8 mouse cellular contexts compared by ENCODE assay signal in the genomic region with DNA sequence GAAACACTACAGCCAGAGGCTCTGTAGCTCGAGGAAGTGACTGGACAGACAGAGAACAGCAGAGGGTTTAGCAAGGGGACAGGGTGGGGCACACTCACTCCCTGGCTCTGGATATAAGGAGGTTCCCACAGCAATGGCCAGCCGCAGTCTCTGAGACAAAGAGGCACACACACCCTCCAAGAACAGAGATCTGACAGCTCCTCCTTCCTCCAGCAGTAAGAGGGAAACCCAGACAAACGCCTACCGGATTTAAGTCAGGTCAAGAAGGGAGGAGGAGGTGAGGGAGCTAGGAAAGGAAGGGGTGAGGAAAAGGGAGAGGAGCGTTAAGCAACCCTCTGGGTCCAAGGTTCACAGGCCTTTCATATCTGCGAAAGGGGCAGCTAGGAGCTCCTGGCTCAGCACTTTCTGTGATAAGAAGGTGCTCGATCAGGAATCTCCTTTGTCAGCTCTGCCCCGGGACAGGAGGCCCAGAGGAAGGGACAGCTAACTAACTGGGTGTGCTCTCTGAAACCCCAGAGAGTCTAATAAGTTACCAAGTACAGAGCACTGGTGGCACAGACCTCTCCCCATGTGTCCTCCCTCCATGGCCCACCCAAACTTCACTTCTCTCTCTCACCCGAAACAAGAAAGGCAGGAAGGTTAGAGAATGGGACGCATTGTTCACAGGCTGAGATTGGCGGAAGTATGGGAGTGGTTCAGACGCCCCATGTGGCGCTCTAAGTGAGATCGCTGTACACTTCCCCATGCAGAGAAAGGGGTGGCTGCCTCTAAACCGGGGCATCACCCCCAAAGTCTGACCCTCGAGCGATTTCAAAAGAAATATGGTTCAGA. TPM values are rescaled to one million over a fixed set of nuclear protein-coding genes. Genes with fewer than 3 reads are reported as not detected.
A peak's percentile ranks its signal among the peaks of the same experiment; 100 is the strongest.
DNase-seq lines count a peak whose midpoint lies in the region; ATAC-seq and TF ChIP-seq lines count a peak whose summit lies in the region.

No protein-coding gene starts in this region.

- TF ChIP-seq CTCF in layer of hippocampus, adult 2 months (conservative IDR thresholded peaks at IDR 0.05): no peak

- peak; percentile 43 for ATAC-seq in megakaryocyte-erythroid progenitor cell, adult 5-6 weeks (replicated peaks; ENCODE audit: low FRiP score, low TSS enrichment, poor library complexity, severe bottlenecking)

- H3K4me3 ChIP-seq in layer of hippocampus, adult 2 months: no peak overlapping the region

- intact Hi-C loops in heart, postnatal 10 days (cut with DNase I): no loop called here

- DNase-seq in layer of hippocampus, adult 2 months (ENCODE audit: low spot score in 2 of 2): no peak
- DNase-seq in layer of hippocampus, postnatal 14 days (ENCODE audit: low spot score in 2 of 2): no peak
- DNase-seq in heart, postnatal 10 days: peak; percentile 50 to 55
- DNase-seq in kidney, postnatal 36 days: peak; percentile 72 to 82
- no peak for DNase-seq in right cerebral cortex, adult 2 months (ENCODE audit: low spot score in 2 of 2)
- DNase-seq in embryo, embryonic 10.5 days (ENCODE audit: low spot score): no peak
- DNase-seq in cerebellum, adult 11-12 months: no peak

- peak overlapping the region; percentile 8; the same call in 1 of the 2 replicates for H3K27ac ChIP-seq in layer of hippocampus, adult 2 months

RNA-seq across cellular contexts. Expression of a gene that starts 7.4 kb away (rescaled TPM):
- 1 to 10 TPM; 1.4 to 2.0 TPM for total RNA-seq in layer of hippocampus, adult 2 months (2021)
- 1 to 10 TPM; 2.4 to 2.5 TPM for total RNA-seq in layer of hippocampus, postnatal 14 days (2021)
- 1 to 10 TPM; 6.6 to 8.1 TPM for total RNA-seq in heart, postnatal 10 days (2021)
- total RNA-seq in megakaryocyte-erythroid progenitor cell, adult 5-6 weeks (2014; fragmentation: Nextera tagmentation): 8.8 and 12.9 TPM in 2 replicates
- 8.2 and 10.6 TPM in 2 replicates for total RNA-seq in megakaryocyte-erythroid progenitor cell, adult 5-6 weeks (2017)

RNA-seq across cellular contexts. Expression of a gene that starts 16.5 kb away (rescaled TPM):
- total RNA-seq in layer of hippocampus, adult 2 months (2021): 100 to 1,000 TPM in 1 of 2 experiments, 10 to 100 TPM in 1; 99.8 to 101 TPM
- total RNA-seq in layer of hippocampus, postnatal 14 days (2021): 10 to 100 TPM; 92.7 to 96.6 TPM
- 100 to 1,000 TPM; 143 to 155 TPM for total RNA-seq in heart, postnatal 10 days (2021)
- 504 and 507 TPM in 2 replicates for total RNA-seq in megakaryocyte-erythroid progenitor cell, adult 5-6 weeks (2014; fragmentation: Nextera tagmentation)
- total RNA-seq in megakaryocyte-erythroid progenitor cell, adult 5-6 weeks (2017): 266 and 434 TPM in 2 replicates

RNA-seq across cellular contexts. Expression of a gene that starts 21.2 kb away (rescaled TPM):
- total RNA-seq in layer of hippocampus, adult 2 months (2021): 10 to 100 TPM; 16.1 to 18.4 TPM
- 10 to 100 TPM; 20.0 to 29.8 TPM for total RNA-seq in layer of hippocampus, postnatal 14 days (2021)
- total RNA-seq in heart, postnatal 10 days (2021): 100 to 1,000 TPM; 106 to 116 TPM
- total RNA-seq in megakaryocyte-erythroid progenitor cell, adult 5-6 weeks (2014; fragmentation: Nextera tagmentation): 39.2 and 44.9 TPM in 2 replicates
- total RNA-seq in megakaryocyte-erythroid progenitor cell, adult 5-6 weeks (2017): 23.4 and 37.2 TPM in 2 replicates

RNA-seq across cellular contexts. Expression of a gene that starts 49.6 kb away (rescaled TPM):
- 10 to 100 TPM; 52.1 to 54.9 TPM for total RNA-seq in layer of hippocampus, adult 2 months (2021)
- total RNA-seq in layer of hippocampus, postnatal 14 days (2021): 10 to 100 TPM; 57.3 to 59.2 TPM
- total RNA-seq in heart, postnatal 10 days (2021): 100 to 1,000 TPM; 121 to 125 TPM
- 69.1 and 70.3 TPM in 2 replicates for total RNA-seq in megakaryocyte-erythroid progenitor cell, adult 5-6 weeks (2014; fragmentation: Nextera tagmentation)
- 32.5 and 51.1 TPM in 2 replicates for total RNA-seq in megakaryocyte-erythroid progenitor cell, adult 5-6 weeks (2017)

RNA-seq across cellular contexts. Expression of a gene that starts 53.7 kb away (rescaled TPM):
- total RNA-seq in layer of hippocampus, adult 2 months (2021): 10 to 100 TPM; 28.5 to 30.3 TPM
- 10 to 100 TPM; 40.3 to 45.1 TPM for total RNA-seq in layer of hippocampus, postnatal 14 days (2021)
- 10 to 100 TPM; 87.9 to 91.3 TPM for total RNA-seq in heart, postnatal 10 days (2021)
- 38.4 and 38.6 TPM in 2 replicates for total RNA-seq in megakaryocyte-erythroid progenitor cell, adult 5-6 weeks (2014; fragmentation: Nextera tagmentation)
- total RNA-seq in megakaryocyte-erythroid progenitor cell, adult 5-6 weeks (2017): 13.0 and 19.9 TPM in 2 replicates

Comparison
In these comparisons a context has a peak if more than half of its experiments do, and no peak if none do; other contexts are left out.
1. DNase-seq: peak in heart, postnatal 10 days (2 of 2) and kidney, postnatal 36 days (2 of 2); none in layer of hippocampus, adult 2 months (0 of 2), layer of hippocampus, postnatal 14 days (0 of 2), right cerebral cortex, adult 2 months (0 of 2), embryo, embryonic 10.5 days (single experiment) and cerebellum, adult 11-12 months (single experiment).